Mouse (Mus musculus) liver, adult 2 months (tissue): ENCODE data around the gene 1700061G19Rik.
"Not testable (repeated sequence)": the region's sequence is repeated elsewhere in the genome, so short reads cannot be mapped to it uniquely, and the experiment has no call there.

Experiments
- CTCF ChIP-seq: fragments of 200-500 bp; IDR thresholded peaks from 2 replicates; pipeline ENCODE4 v1.5.1; 2011; ENCODE audit warnings: low read depth, low read length, control low read depth
- POLR2A ChIP-seq: fragments of 200-500 bp; IDR thresholded peaks from 2 replicates; pipeline ENCODE4 v1.6.1; 2011; ENCODE audit warnings: low read length, control low read depth; ENCODE audit not compliant: insufficient read depth; ENCODE audit errors: extremely low read depth

- TF ChIP-seq POLR2A, CTCF: not testable (repeated sequence)
Measured at GRCm38 (mm10) chr17:56909764-56910163, 34.5 kb downstream of the 1700061G19Rik start.
